Mouse (Mus musculus): ENCODE results near the gene Adcy2.

GRCm38 (mm10) chr13:68581086-68581740, 418.1 kb downstream of the Adcy2 start:
- no peak for TF ChIP-seq E2F4 (IDR thresholded peaks at IDR 0.05; ENCODE audit: insufficient replicate concordance, low read depth, low read length)
- TF ChIP-seq CTCF (conservative IDR thresholded peaks at IDR 0.05 in 1 of 2, IDR thresholded peaks at IDR 0.05 in 1 of 2; ENCODE audit: low read depth in 2 of 2, low read length in 2 of 2) = peak in 1 of 2 experiments; percentile 29; a peak in 2 of 4 replicates
- no peak for TF ChIP-seq ZC3H11A (IDR thresholded peaks at IDR 0.05; ENCODE audit: low read depth, low read length)
- TF ChIP-seq POLR2AphosphoS2 (IDR thresholded peaks at IDR 0.05; ENCODE audit: low read depth, low read length) = no peak
